Mouse (Mus musculus) ES-E14 (cell line): ENCODE measurements around the gene Washc2. TPM values are rescaled to one million over a fixed set of nuclear protein-coding genes. Genes with fewer than 3 reads are reported as not detected.
A peak's percentile ranks its signal among the peaks of the same experiment; 100 is the strongest.

ENCODE experiments used
- DNase-seq: peaks from one replicate; pipeline ENCODE4 v3.0.0-alpha.2; 2013; ENCODE audit warnings: low read depth, low spot score
- H3K27ac ChIP-seq: 2 replicates; pipeline ENCODE4 v1.5.1; 2012; ENCODE audit warnings: low read depth, mild to moderate bottlenecking, low read length, moderate library complexity, mixed read lengths; ENCODE audit not compliant: poor library complexity, insufficient read depth, severe bottlenecking
- H3K36me3 ChIP-seq: 2 replicates; pipeline ENCODE4 v1.6.1; 2012; ENCODE audit warnings: mild to moderate bottlenecking, low read length, moderate library complexity, mixed read lengths; ENCODE audit not compliant: control insufficient read depth, poor library complexity, insufficient read depth, severe bottlenecking
- H3K4me1 ChIP-seq, 2 experiments: fragments of 150-350 bp in 1 of 2; sonication (generic) in 1 of 2; 2 replicates each; pipeline ENCODE4 v1.6.1; 2012; ENCODE audit warnings: low read length in 2 of 2, mild to moderate bottlenecking in 1 of 2, mixed read lengths in 1 of 2; ENCODE audit not compliant: control insufficient read depth in 2 of 2, insufficient read depth in 2 of 2, poor library complexity in 1 of 2
- H3K4me3 ChIP-seq, 2 experiments: fragments of 150-350 bp in 1 of 2; sonication (generic) in 1 of 2; 2 replicates each; pipeline ENCODE4 v1.5.1; 2012; ENCODE audit warnings: low read length in 2 of 2, low read depth in 1 of 2, mild to moderate bottlenecking in 1 of 2, mixed read lengths in 1 of 2; ENCODE audit not compliant: insufficient read depth in 1 of 2, poor library complexity in 1 of 2, severe bottlenecking in 1 of 2
- H3K9ac ChIP-seq: 2 replicates; pipeline ENCODE4 v1.6.1; 2012; ENCODE audit warnings: low read depth, mild to moderate bottlenecking, low read length, mixed read lengths; ENCODE audit not compliant: poor library complexity, insufficient read depth, severe bottlenecking
- H3K9me3 ChIP-seq: fragments of 150-350 bp; sonication (generic); 2 replicates; pipeline ENCODE4 v1.6.1; 2012; ENCODE audit warnings: low read depth, mild to moderate bottlenecking, low read length; ENCODE audit not compliant: control insufficient read depth, insufficient read depth
- CHD2 ChIP-seq: IDR thresholded peaks from 2 replicates; pipeline ENCODE4 v1.6.1; 2014; ENCODE audit warnings: mild to moderate bottlenecking, low read depth, low read length, inconsistent platforms
- HCFC1 ChIP-seq: IDR thresholded peaks from 2 replicates; pipeline ENCODE4 v1.6.1; 2012; ENCODE audit warnings: low read length, inconsistent platforms, borderline replicate concordance; ENCODE audit not compliant: insufficient read depth
- MAFK ChIP-seq: IDR thresholded peaks from 2 replicates; pipeline ENCODE4 v1.6.1; 2014; ENCODE audit warnings: mild to moderate bottlenecking, low read depth, low read length, inconsistent platforms; ENCODE audit not compliant: insufficient read depth
- ZC3H11A ChIP-seq: IDR thresholded peaks from 2 replicates; pipeline ENCODE4 v1.6.1; 2012; ENCODE audit warnings: low read depth, mild to moderate bottlenecking, inconsistent platforms, low read length, borderline replicate concordance
- ZNF384 ChIP-seq: IDR thresholded peaks from 2 replicates; pipeline ENCODE4 v1.6.1; 2012; ENCODE audit warnings: low read depth, low read length, inconsistent platforms
- in situ Hi-C, 2 experiments: fragments of 600-800 bp; cut with MboI; formaldehyde crosslinking; loops; one replicate each; pipeline ENCODE4 v1.15.1; 2025; ENCODE audit warnings: low sequenced_read_pairs in 2 of 2, inconsistent platforms in 1 of 2; ENCODE audit not compliant: unreplicated experiment in 2 of 2
- total RNA-seq: library from RNA; depleted of rRNA; stranded (reverse); fragments of 300-350 nt; gene quantifications from 2 replicates; pipeline ENCODE4 v1.2.3, GENCODE M21; 2012

The Washc2 gene
- total RNA-seq, 1 experiment, result 70.6 TPM

DNA sequence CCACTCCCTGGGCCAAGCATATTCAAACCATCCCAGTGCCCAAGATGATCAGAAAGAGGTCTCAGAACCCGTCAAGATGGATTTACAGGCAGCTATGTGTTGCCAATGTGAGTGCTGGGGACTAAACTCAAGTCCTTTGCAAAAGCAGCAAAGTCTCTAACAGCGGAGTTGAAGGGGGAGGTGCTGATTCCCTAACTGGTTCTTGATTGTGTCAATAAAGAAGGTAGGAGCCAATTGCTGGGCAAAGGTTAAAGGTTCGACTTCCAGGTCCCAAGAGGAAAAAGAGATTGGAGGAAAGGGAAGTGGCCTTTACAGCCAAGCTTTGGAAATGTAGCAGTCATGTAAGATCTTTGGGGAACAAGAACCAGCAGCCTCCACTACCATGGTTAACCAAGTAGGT, 27.1 kb upstream of the Washc2 start:
- Histone ChIP-seq H3K4me1 (no peaks in the 10 kb centered on the region), H3K4me3 (no peak overlapping the region), H3K36me3 (no peaks in the 10 kb centered on the region; the same call in 1 of the 2 replicates), H3K9me3 (no peaks in the 10 kb centered on the region), H3K27ac (no peak overlapping the region), H3K9ac (no peak overlapping the region)
- TF ChIP-seq MAFK (no peak), HCFC1 (no peak), ZNF384 (no peak), CHD2 (no peak), ZC3H11A (no peak)
- no peak for DNase-seq
- in situ Hi-C loops, result no loop called here

DNA sequence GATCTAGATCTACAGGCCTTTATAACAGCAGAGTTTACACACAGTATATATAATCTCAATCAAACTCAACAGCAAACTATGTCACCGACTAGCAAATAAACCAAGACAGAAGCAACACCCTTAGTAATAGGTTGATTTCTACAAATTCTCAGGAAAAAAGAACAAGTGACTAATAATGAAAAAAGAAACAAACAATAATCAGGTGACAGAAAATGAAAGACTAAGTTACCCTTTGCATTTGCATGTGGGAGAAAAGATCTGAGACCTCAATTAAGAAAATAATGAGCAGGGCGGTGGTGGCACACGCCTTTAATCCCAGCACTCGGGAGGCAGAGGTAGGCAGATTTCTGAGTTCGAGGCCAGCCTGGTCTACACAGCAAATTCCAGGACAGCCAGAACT, 24.3 kb upstream of the Washc2 start:
- Histone ChIP-seq H3K9me3 (no peaks in the 10 kb centered on the region), H3K4me1 (no peaks in the 10 kb centered on the region), H3K36me3 (no peaks in the 10 kb centered on the region), H3K27ac (no peak overlapping the region), H3K9ac (no peak overlapping the region), H3K4me3 (no peak overlapping the region)
- TF ChIP-seq ZC3H11A, result no peak
- TF ChIP-seq MAFK, result no peak
- TF ChIP-seq CHD2, result no peak
- TF ChIP-seq ZNF384, result no peak
- TF ChIP-seq HCFC1, result no peak
- in situ Hi-C loops, result no loop called here
- DNase-seq, result no peak

GRCm38 (mm10) chr6:116186485-116186884, 21.4 kb upstream of the Washc2 start:
- no peak for DNase-seq
- Histone ChIP-seq H3K9me3 (no peaks in the 10 kb centered on the region), H3K4me1 (no peaks in the 10 kb centered on the region), H3K9ac (no peak overlapping the region), H3K4me3 (no peak overlapping the region), H3K27ac (no peak overlapping the region), H3K36me3 (no peaks in the 10 kb centered on the region)
- TF ChIP-seq ZNF384, result no peak
- TF ChIP-seq HCFC1, result no peak
- TF ChIP-seq ZC3H11A, result no peak
- no peak for TF ChIP-seq CHD2
- TF ChIP-seq MAFK, result no peak
- in situ Hi-C loops, result no loop called here

GRCm38 (mm10) chr6:116189417-116189816, 18.4 kb upstream of the Washc2 start:
- no peak for DNase-seq
- in situ Hi-C loops, result no loop called here
- Histone ChIP-seq H3K9ac (no peak overlapping the region), H3K9me3 (no peaks in the 10 kb centered on the region), H3K4me3 (no peak overlapping the region), H3K4me1 (peaks cover 0 to 2% of the 10 kb centered on the region in 2 experiments; a peak in 1 of 4 replicates), H3K27ac (no peak overlapping the region), H3K36me3 (no peaks in the 10 kb centered on the region)
- TF ChIP-seq HCFC1, result no peak
- no peak for TF ChIP-seq ZNF384
- TF ChIP-seq CHD2, result no peak

DNA sequence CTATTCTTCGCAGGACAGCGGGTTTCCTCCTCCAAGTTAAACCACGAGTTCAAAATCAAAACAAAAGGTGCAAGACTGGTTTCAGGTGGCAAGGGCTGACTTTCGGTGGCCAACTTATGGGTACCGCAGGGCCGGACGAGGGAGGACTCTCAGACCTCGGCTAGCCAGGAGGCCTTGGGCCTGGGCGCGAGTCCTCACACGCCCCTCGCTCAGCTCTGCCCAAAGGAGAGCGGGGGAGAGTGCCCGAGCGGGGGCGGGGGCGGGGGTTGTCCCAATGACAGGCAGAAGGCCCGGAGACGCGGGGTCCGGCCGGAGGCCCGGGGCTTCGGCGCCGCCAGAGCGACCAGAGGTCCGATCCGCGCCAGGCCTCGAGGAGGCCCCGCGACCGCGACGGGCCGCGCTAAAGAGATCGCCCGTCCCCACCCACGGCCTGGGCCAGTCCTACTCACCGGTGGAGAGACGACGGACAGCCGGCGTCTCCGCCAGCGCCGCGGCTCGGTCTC, 15.0 kb upstream of the Washc2 start:
- no peak for DNase-seq
- in situ Hi-C loops, result no loop called here
- Histone ChIP-seq H3K27ac (no peak overlapping the region), H3K36me3 (no peaks in the 10 kb centered on the region), H3K9me3 (no peaks in the 10 kb centered on the region), H3K4me3 (peak overlapping the region; percentile 84 to 87), H3K4me1 (peaks cover 0 to 2% of the 10 kb centered on the region in 2 experiments; a peak in 1 of 4 replicates), H3K9ac (peak overlapping the region; percentile 86)
- TF ChIP-seq ZC3H11A (no peak), MAFK (no peak), CHD2 (no peak), ZNF384 (no peak), HCFC1 (no peak)
